Comparison of ENCODE assay signal across 13 mouse cellular contexts in genomic region chr15:77822671-77823070, GRCm38 (mm10). TPM values are rescaled to one million over a fixed set of nuclear protein-coding genes. Genes with fewer than 3 reads are reported as not detected.
DNase-seq lines count a peak whose midpoint lies in the region; ATAC-seq and TF ChIP-seq lines count a peak whose summit lies in the region.
"Had no signal": no experiment of that assay in that cellular context is flagged by ENCODE, and none has a peak within 500 bp of the region (broad histone marks: within the 10 kb centered on the region; RNA-seq: fewer than 3 reads in every experiment).

No protein-coding gene starts in this region.

- peak overlapping the region; percentile 21 for H3ac ChIP-seq in C2C12 (ENCODE audit: control insufficient read depth, insufficient read length, low read depth)

- peak overlapping the region; percentile 83 for H3K27ac ChIP-seq in heart, embryonic 15.5 days
- H3K27ac ChIP-seq in embryonic facial prominence, embryonic 13.5 days = peak overlapping the region; percentile 81
- H3K27ac ChIP-seq in liver, embryonic 14.5 days = no peak overlapping the region
- H3K27ac ChIP-seq: forebrain, embryonic 12.5 days had no signal

- H3K4me3 ChIP-seq in heart, embryonic 15.5 days = no peak overlapping the region
- H3K4me3 ChIP-seq in C2C12 (ENCODE audit: insufficient read depth, poor library complexity, severe bottlenecking) = no peak overlapping the region
- no peak overlapping the region for H3K4me3 ChIP-seq in embryonic facial prominence, embryonic 13.5 days
- H3K4me3 ChIP-seq in liver, embryonic 14.5 days (ENCODE audit: insufficient read depth in 1 of 2, low read depth in 2 of 2, low read length in 2 of 2) = no peak overlapping the region
- H3K4me3 ChIP-seq: forebrain, embryonic 12.5 days; hindbrain, embryonic 10.5 days had no signal

- WGBS in heart, embryonic 15.5 days = 39% methylated on average over 2 of the region's 2 CpGs
- 48% methylated on average over 2 of the region's 2 CpGs for WGBS in embryonic facial prominence, embryonic 13.5 days
- 40% methylated on average over 2 of the region's 2 CpGs for WGBS in liver, embryonic 14.5 days (ENCODE audit: insufficient replicate concordance)

- no peaks in the 10 kb centered on the region for H3K9me3 ChIP-seq in heart, embryonic 15.5 days (replicated peaks)
- H3K9me3 ChIP-seq in embryonic facial prominence, embryonic 13.5 days = no peaks in the 10 kb centered on the region
- H3K9me3 ChIP-seq in liver, embryonic 14.5 days (ENCODE audit: control insufficient read depth, low read length) = no peaks in the 10 kb centered on the region
- H3K9me3 ChIP-seq: forebrain, embryonic 12.5 days; hindbrain, embryonic 10.5 days had no signal

- no peaks in the 10 kb centered on the region for H3K27me3 ChIP-seq in heart, embryonic 15.5 days
- H3K27me3 ChIP-seq in C2C12 (ENCODE audit: control insufficient read depth, insufficient read depth, insufficient read length) = no peaks in the 10 kb centered on the region
- no peaks in the 10 kb centered on the region for H3K27me3 ChIP-seq in embryonic facial prominence, embryonic 13.5 days
- no peaks in the 10 kb centered on the region for H3K27me3 ChIP-seq in liver, embryonic 14.5 days (ENCODE audit: control insufficient read depth, insufficient read depth, low read length)
- H3K27me3 ChIP-seq: CH12.LX; forebrain, embryonic 12.5 days had no signal

- intact Hi-C loops in left cerebral cortex, postnatal 10 days (cut with DNase I) = no loop called here

- peaks cover 98% of the 10 kb centered on the region for H3K79me3 ChIP-seq in C2C12 (ENCODE audit: low read depth)

- no peak overlapping the region for H3K4me2 ChIP-seq in heart, embryonic 15.5 days
- H3K4me2 ChIP-seq in embryonic facial prominence, embryonic 13.5 days = no peak overlapping the region; the same call in 1 of the 2 replicates
- H3K4me2 ChIP-seq in liver, embryonic 14.5 days (ENCODE audit: low read depth) = peak overlapping the region; percentile 14
- H3K4me2 ChIP-seq: forebrain, embryonic 12.5 days had no signal

- H3K4me1 ChIP-seq in heart, embryonic 15.5 days (replicated peaks) = peaks cover 94% of the 10 kb centered on the region
- H3K4me1 ChIP-seq in embryonic facial prominence, embryonic 13.5 days = peaks cover 76% of the 10 kb centered on the region
- peaks cover 25 to 70% of the 10 kb centered on the region in 2 experiments for H3K4me1 ChIP-seq in liver, embryonic 14.5 days (replicated peaks; ENCODE audit: control insufficient read depth in 2 of 2, insufficient read depth in 2 of 2, low read length in 1 of 2)

- peaks cover 100% of the 10 kb centered on the region for H3K79me2 ChIP-seq in C2C12 (ENCODE audit: control insufficient read depth, insufficient read depth)

- TF ChIP-seq CTCF in C2C12 (IDR thresholded peaks at IDR 0.05; ENCODE audit: control insufficient read depth, insufficient read depth, insufficient read length) = no peak
- TF ChIP-seq CTCF in liver, embryonic 14.5 days (IDR thresholded peaks at IDR 0.05; ENCODE audit: low read depth) = no peak

- TF ChIP-seq EP300 in liver, embryonic 14.5 days (IDR thresholded peaks at IDR 0.05; ENCODE audit: low read depth) = no peak; the same call in 1 of the 2 replicates

- ATAC-seq in heart, embryonic 15.5 days (replicated peaks; ENCODE audit: insufficient number of reproducible peaks, insufficient read depth, low FRiP score, low read depth) = no peak
- no peak for ATAC-seq in embryonic facial prominence, embryonic 13.5 days (ENCODE audit: insufficient number of reproducible peaks, insufficient read depth, low FRiP score, low TSS enrichment, low read depth)
- ATAC-seq in liver, embryonic 14.5 days (ENCODE audit: insufficient read depth) = no peak
- ATAC-seq in granulocyte monocyte progenitor cell, adult 5-6 weeks (replicated peaks; ENCODE audit: poor library complexity, severe bottlenecking) = no peak
- ATAC-seq: midbrain, embryonic 16.5 days had no signal

- no peak overlapping the region for H3K9ac ChIP-seq in heart, embryonic 15.5 days
- H3K9ac ChIP-seq in embryonic facial prominence, embryonic 13.5 days = no peak overlapping the region
- H3K9ac ChIP-seq in liver, embryonic 14.5 days (replicated peaks) = no peak overlapping the region
- H3K9ac ChIP-seq: forebrain, embryonic 12.5 days had no signal

- DNase-seq in heart, adult 11 months = no peak
- DNase-seq in liver, embryonic 14.5 days (ENCODE audit: low read depth in 3 of 3, low spot score in 3 of 3) = no peak
- no peak for DNase-seq in spleen, adult 18-20 months
- no peak for DNase-seq in left cerebral cortex, postnatal 10 days (ENCODE audit: extremely low spot score in 1 of 2, low spot score in 2 of 2)
- DNase-seq: cerebellum, adult 8-10 months had no signal

- H3K36me3 ChIP-seq in heart, embryonic 15.5 days = no peaks in the 10 kb centered on the region; the same call in 1 of the 2 replicates
- H3K36me3 ChIP-seq in C2C12 (ENCODE audit: control insufficient read depth, insufficient read depth) = peaks cover 76% of the 10 kb centered on the region
- no peaks in the 10 kb centered on the region for H3K36me3 ChIP-seq in embryonic facial prominence, embryonic 13.5 days
- no peaks in the 10 kb centered on the region; the same call in 1 of the 2 replicates for H3K36me3 ChIP-seq in liver, embryonic 14.5 days (replicated peaks; ENCODE audit: control insufficient read depth, insufficient read depth, low read depth)
- H3K36me3 ChIP-seq: forebrain, embryonic 12.5 days; hindbrain, embryonic 10.5 days had no signal

TF ChIP-seq in C2C12, 6 proteins besides CTCF, POLR2A, EP300 and RAD21:
- no peak for TF ChIP-seq MYOG (IDR thresholded peaks at IDR 0.05; ENCODE audit: control insufficient read depth, extremely low read depth, insufficient read length)
- TF ChIP-seq USF1 (IDR thresholded peaks at IDR 0.05; ENCODE audit: low read depth) = no peak
- TF ChIP-seq MYOD1 (IDR thresholded peaks at IDR 0.05; ENCODE audit: control insufficient read depth, insufficient read length, low read depth) = no peak
- TF ChIP-seq FOSL1 (IDR thresholded peaks at IDR 0.05; ENCODE audit: insufficient read depth, low read length, poor library complexity, severe bottlenecking) = no peak
- no peak for TF ChIP-seq MAX (IDR thresholded peaks at IDR 0.05)
- TF ChIP-seq CEBPB (IDR thresholded peaks at IDR 0.05; ENCODE audit: low read depth) = no peak

RNA-seq across cellular contexts. Expression of gene Myh9, which starts 19.3 kb away (rescaled TPM):
- polyA plus RNA-seq in heart, embryonic 15.5 days (2015; fragmentation: Nextera tagmentation; extraction: Ambion mirVana) = 25.2 and 33.7 TPM in 2 replicates
- 580 TPM for polyA plus RNA-seq in C2C12 (2012; fragmentation: generic; extraction: Trizol)
- polyA plus RNA-seq in embryonic facial prominence, embryonic 13.5 days (2015; fragmentation: Nextera tagmentation; extraction: Ambion mirVana) = 36.2 and 41.0 TPM in 2 replicates
- polyA plus RNA-seq in liver, embryonic 14.5 days (2012; rRNA removed) = 14.2 and 21.9 TPM in 2 replicates
- polyA plus RNA-seq in liver, embryonic 14.5 days (2014; fragmentation: Nextera tagmentation; extraction: Ambion mirVana) = 21.3 and 23.1 TPM in 2 replicates
- total RNA-seq in left cerebral cortex, postnatal 10 days (2021) = 10 to 100 TPM; 58.2 to 58.8 TPM
- 199 and 315 TPM in 2 replicates for total RNA-seq in granulocyte monocyte progenitor cell, adult 5-6 weeks (2014; fragmentation: Nextera tagmentation)
- total RNA-seq in granulocyte monocyte progenitor cell, adult 5-6 weeks (2017) = 285 and 305 TPM in 2 replicates

Comparison
In these comparisons a context has a peak if more than half of its experiments do, and no peak if none do; other contexts are left out.
1. RNA of gene Myh9, which starts 19.3 kb away (polyA plus RNA-seq): 580 TPM in C2C12 (single experiment); 36.2 to 41.0 TPM in embryonic facial prominence, embryonic 13.5 days, 25.2 to 33.7 TPM in heart, embryonic 15.5 days and 14.2 to 23.1 TPM in liver, embryonic 14.5 days; every median in the first group is over 10 times any median in the second.